Mouse (Mus musculus) embryonic facial prominence, embryonic 13.5 days (tissue): ENCODE results near the gene Wnt9a. TPM values are rescaled to one million over a fixed set of nuclear protein-coding genes. Genes with fewer than 3 reads are reported as not detected.
A peak's percentile ranks its signal among the peaks of the same experiment; 100 is the strongest.

Source experiments
- ATAC-seq: fragments of 200-750 bp; cut with Nextera tagmentation; 2 replicates; pipeline ENCODE4 v1.8.0; 2017; ENCODE audit warnings: low read depth; ENCODE audit not compliant: insufficient number of reproducible peaks, insufficient read depth, low FRiP score, low TSS enrichment
- H3K27ac ChIP-seq: fragments of 300-500 bp; sonication (generic); 2 replicates; pipeline ENCODE4 v1.5.1; 2015; ENCODE audit warnings: moderate library complexity, mild to moderate bottlenecking, inconsistent platforms
- H3K27me3 ChIP-seq: fragments of 300-500 bp; sonication (generic); 2 replicates; pipeline ENCODE4 v1.6.1; 2015; ENCODE audit warnings: mild to moderate bottlenecking, inconsistent platforms
- H3K36me3 ChIP-seq: fragments of 300-500 bp; sonication (generic); 2 replicates; pipeline ENCODE4 v1.6.1; 2015; ENCODE audit warnings: mild to moderate bottlenecking, inconsistent platforms
- H3K4me1 ChIP-seq: fragments of 300-500 bp; sonication (generic); 2 replicates; pipeline ENCODE4 v1.6.1; 2015; ENCODE audit warnings: inconsistent platforms
- H3K4me2 ChIP-seq: fragments of 300-500 bp; sonication (generic); 2 replicates; pipeline ENCODE4 v1.6.1; 2015; ENCODE audit warnings: moderate library complexity, mild to moderate bottlenecking, inconsistent platforms
- H3K4me3 ChIP-seq: fragments of 300-500 bp; sonication (generic); 2 replicates; pipeline ENCODE4 v1.5.1; 2015; ENCODE audit warnings: mild to moderate bottlenecking, inconsistent platforms
- H3K9ac ChIP-seq: fragments of 300-500 bp; sonication (generic); 2 replicates; pipeline ENCODE4 v1.6.1; 2015; ENCODE audit warnings: mild to moderate bottlenecking, inconsistent platforms
- H3K9me3 ChIP-seq: fragments of 300-500 bp; sonication (generic); 2 replicates; pipeline ENCODE4 v1.6.1; 2016; ENCODE audit warnings: inconsistent platforms
- WGBS: fragments of 180-500 bp; shearing (Covaris S2); methylation state at CpG from one replicate; pipeline ENCODE4 v1.1.7; 2015; ENCODE audit warnings: mixed read lengths; 5-methylcytosine and 5-hydroxymethylcytosine counted together
- polyA plus RNA-seq: library from polyadenylated mRNA; unstranded; fragments of >200 nt; fragmentation: Nextera tagmentation; extraction: Ambion mirVana; gene quantifications from 2 replicates; pipeline ENCODE4 v1.2.1, GENCODE M21; 2015

Gene Wnt9a
- 6.9 and 7.3 TPM in 2 replicates for polyA plus RNA-seq

GRCm38 (mm10) chr11:59306461-59307421 is at the start of gene Wnt9a:
Gene Wnt9a, plus strand, starts transcription at chr11:59306928.
- H3K4me3 ChIP-seq = peak within 1 kb of the TSS; percentile 73
- H3K36me3 ChIP-seq = no peaks in the 10 kb centered on the region
- ATAC-seq = peak; percentile 44
- under 1% methylated on average over 91 of the region's 128 CpGs for WGBS
- H3K27me3 ChIP-seq = peaks cover 50% of the 10 kb centered on the region
- H3K9ac ChIP-seq = peak within 1 kb of the TSS; percentile 82
- no peaks in the 10 kb centered on the region for H3K9me3 ChIP-seq
- H3K4me2 ChIP-seq = peak within 1 kb of the TSS; percentile 90
- H3K27ac ChIP-seq = peak within 1 kb of the TSS; percentile 92
- H3K4me1 ChIP-seq = peaks cover 49% of the 10 kb centered on the region

- Histone ChIP-seq H3K4me2 (no peak overlapping the region), H3K36me3 (no peaks in the 10 kb centered on the region), H3K4me1 (peaks cover 11% of the 10 kb centered on the region), H3K9ac (no peak overlapping the region), H3K9me3 (0 out of 2 replicates have a peak, but pooled peaks cover 3% of the 10 kb centered on the region), H3K27ac (no peak overlapping the region), H3K4me3 (no peak overlapping the region), H3K27me3 (peaks cover 39% of the 10 kb centered on the region)
- no peak for ATAC-seq
- WGBS = 85% methylated on average over 7 of the region's 7 CpGs
Observed at GRCm38 (mm10) chr11:59259647-59260046, 47.1 kb upstream of the Wnt9a start.

- whole genome bisulfite sequencing = 79% methylated on average over 10 of the region's 10 CpGs
- no peak for ATAC-seq
- Histone ChIP-seq H3K36me3 (no peaks in the 10 kb centered on the region), H3K4me1 (peaks cover 12% of the 10 kb centered on the region), H3K4me3 (no peak overlapping the region), H3K9ac (no peak overlapping the region), H3K9me3 (0 out of 2 replicates have a peak, but pooled peaks cover 3% of the 10 kb centered on the region), H3K4me2 (no peak overlapping the region), H3K27ac (no peak overlapping the region), H3K27me3 (peaks cover 52% of the 10 kb centered on the region)
Observed at GRCm38 (mm10) chr11:59260706-59261493, 45.8 kb upstream of the Wnt9a start.

- Histone ChIP-seq H3K9ac (no peak overlapping the region), H3K9me3 (0 out of 2 replicates have a peak, but pooled peaks cover 3% of the 10 kb centered on the region), H3K27me3 (peaks cover 66% of the 10 kb centered on the region), H3K4me1 (peaks cover 12% of the 10 kb centered on the region), H3K27ac (no peak overlapping the region), H3K36me3 (no peaks in the 10 kb centered on the region), H3K4me3 (no peak overlapping the region), H3K4me2 (no peak overlapping the region)
- no peak for ATAC-seq
Observed at GRCm38 (mm10) chr11:59262308-59262707, 44.4 kb upstream of the Wnt9a start.

GRCm38 (mm10) chr11:59263870-59264563 is 42.7 kb upstream of the Wnt9a start:
- peak; percentile 80 for ATAC-seq
- Histone ChIP-seq H3K27me3 (peaks cover 67% of the 10 kb centered on the region), H3K9me3 (no peaks in the 10 kb centered on the region)

GRCm38 (mm10) chr11:59264593-59264992 is 42.1 kb upstream of the Wnt9a start:
- H3K9ac ChIP-seq = peak overlapping the region; percentile 75
- peaks cover 12% of the 10 kb centered on the region for H3K4me1 ChIP-seq
- peaks cover 67% of the 10 kb centered on the region for H3K27me3 ChIP-seq
- no peak for ATAC-seq
- WGBS = 5% methylated on average over 8 of the region's 8 CpGs
- no peaks in the 10 kb centered on the region for H3K36me3 ChIP-seq
- no peaks in the 10 kb centered on the region for H3K9me3 ChIP-seq
- peak overlapping the region; percentile 60 for H3K4me3 ChIP-seq
- H3K4me2 ChIP-seq = peak overlapping the region; percentile 94
- H3K27ac ChIP-seq = no peak overlapping the region

More at GRCm38 (mm10) chr11:59263870-59264563, 42.7 kb upstream of the Wnt9a start:
- no peak overlapping the region for H3K27ac ChIP-seq
- no peaks in the 10 kb centered on the region for H3K36me3 ChIP-seq
- peaks cover 12% of the 10 kb centered on the region for H3K4me1 ChIP-seq
- peak overlapping the region; percentile 75 for H3K9ac ChIP-seq
- peak overlapping the region; percentile 60 for H3K4me3 ChIP-seq
- H3K4me2 ChIP-seq = peak overlapping the region; percentile 94
- WGBS = under 1% methylated on average over 56 of the region's 56 CpGs

GRCm38 (mm10) chr11:59265154-59265813 is 41.4 kb upstream of the Wnt9a start:
- Histone ChIP-seq H3K36me3 (no peaks in the 10 kb centered on the region), H3K9ac (no peak overlapping the region), H3K9me3 (no peaks in the 10 kb centered on the region), H3K27me3 (peaks cover 66% of the 10 kb centered on the region), H3K4me2 (no peak overlapping the region), H3K4me1 (peaks cover 12% of the 10 kb centered on the region), H3K27ac (no peak overlapping the region), H3K4me3 (no peak overlapping the region)
- WGBS = 56% methylated on average over 8 of the region's 8 CpGs
- ATAC-seq = no peak

GRCm38 (mm10) chr11:59266727-59267126 is 40.0 kb upstream of the Wnt9a start:
- no peak overlapping the region for H3K27ac ChIP-seq
- no peaks in the 10 kb centered on the region for H3K9me3 ChIP-seq
- H3K4me2 ChIP-seq = no peak overlapping the region
- peaks cover 12% of the 10 kb centered on the region for H3K4me1 ChIP-seq
- H3K4me3 ChIP-seq = no peak overlapping the region
- no peaks in the 10 kb centered on the region for H3K36me3 ChIP-seq
- peaks cover 60% of the 10 kb centered on the region for H3K27me3 ChIP-seq
- H3K9ac ChIP-seq = no peak overlapping the region
- ATAC-seq = no peak
- 19% methylated on average over 6 of the region's 6 CpGs for WGBS

GRCm38 (mm10) chr11:59274184-59274583 is 32.5 kb upstream of the Wnt9a start:
- Histone ChIP-seq H3K9me3 (no peaks in the 10 kb centered on the region), H3K4me2 (no peak overlapping the region), H3K36me3 (no peaks in the 10 kb centered on the region), H3K27ac (no peak overlapping the region), H3K9ac (no peak overlapping the region), H3K4me3 (no peak overlapping the region), H3K4me1 (no peaks in the 10 kb centered on the region), H3K27me3 (peaks cover 16% of the 10 kb centered on the region)
- WGBS = 73% methylated on average over 3 of the region's 3 CpGs
- ATAC-seq = no peak

- Histone ChIP-seq H3K9me3 (no peaks in the 10 kb centered on the region), H3K4me1 (no peaks in the 10 kb centered on the region), H3K9ac (no peak overlapping the region), H3K36me3 (no peaks in the 10 kb centered on the region), H3K27ac (no peak overlapping the region), H3K4me3 (no peak overlapping the region), H3K27me3 (peaks cover 37% of the 10 kb centered on the region), H3K4me2 (no peak overlapping the region)
- ATAC-seq = no peak
- WGBS = 36% methylated on average over 2 of the region's 2 CpGs
Observed at GRCm38 (mm10) chr11:59276877-59277276, 29.9 kb upstream of the Wnt9a start.

- 73% methylated on average over 4 of the region's 4 CpGs for WGBS
Observed at GRCm38 (mm10) chr11:59278047-59278446, 28.7 kb upstream of the Wnt9a start.

More at GRCm38 (mm10) chr11:59278047-59278446, 28.7 kb upstream of the Wnt9a start:
- no peak for ATAC-seq
- Histone ChIP-seq H3K4me3 (no peak overlapping the region), H3K4me2 (no peak overlapping the region), H3K9me3 (no peaks in the 10 kb centered on the region), H3K27ac (no peak overlapping the region), H3K9ac (no peak overlapping the region), H3K4me1 (no peaks in the 10 kb centered on the region), H3K36me3 (no peaks in the 10 kb centered on the region), H3K27me3 (peaks cover 48% of the 10 kb centered on the region)
